Mouse (Mus musculus): ENCODE results near the gene Entpd2. TPM values are rescaled to one million over a fixed set of nuclear protein-coding genes. Genes with fewer than 3 reads are reported as not detected.

Gene Entpd2
- 4.5 and 4.6 TPM in 2 replicates for polyA plus RNA-seq (2015; fragmentation: Nextera tagmentation; extraction: Ambion mirVana)

DNA sequence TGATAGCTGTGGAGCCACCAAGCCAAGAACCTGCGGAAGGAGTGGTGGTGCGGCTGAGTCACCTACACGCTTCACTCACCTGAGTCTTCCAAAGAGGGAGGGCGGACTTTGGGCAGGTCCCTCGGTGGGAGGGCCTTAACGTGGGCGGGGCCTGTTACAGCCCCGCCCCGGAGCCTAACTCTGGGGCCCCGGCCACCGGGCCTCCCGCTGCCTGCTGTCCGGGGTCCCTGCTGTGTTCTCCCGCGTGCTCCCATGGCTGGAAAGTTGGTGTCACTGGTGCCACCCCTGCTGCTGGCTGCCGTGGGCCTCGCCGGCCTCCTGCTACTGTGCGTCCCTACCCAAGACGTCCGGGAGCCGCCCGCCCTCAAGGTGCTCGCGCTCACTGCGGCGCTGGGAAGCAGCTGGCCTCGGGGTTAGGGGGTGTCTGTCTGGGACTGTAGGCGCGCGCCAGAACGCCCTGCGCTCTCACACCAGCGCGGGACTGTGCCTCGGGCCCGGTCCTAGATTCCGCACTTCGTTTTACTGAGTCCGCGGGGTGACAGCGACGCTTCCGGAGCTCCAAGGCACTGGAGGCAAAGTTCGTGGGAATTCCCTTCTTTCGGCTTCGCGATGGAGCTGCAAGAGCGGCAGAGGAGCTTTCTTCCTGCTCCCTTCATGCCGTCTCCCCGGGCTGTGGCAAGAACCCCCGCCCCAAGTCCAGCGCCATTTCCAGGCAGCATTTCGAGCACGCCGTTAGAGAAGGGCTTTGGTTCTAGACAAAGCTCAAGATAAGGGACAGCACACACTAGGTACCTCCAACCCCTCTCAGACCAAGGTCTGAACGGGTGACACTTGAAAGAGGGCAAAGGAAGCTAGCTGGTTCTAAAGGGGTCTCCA is at the start of gene Entpd2:
TSS of gene Entpd2 (plus strand) at position 154 of the 876 bp plus-strand sequence.
- WGBS = 3% methylated on average over 57 of the region's 57 CpGs
- H3K9ac ChIP-seq = peak within 1 kb of the TSS; percentile 24
- H3K9me3 ChIP-seq (replicated peaks) = no peaks in the 10 kb centered on the region
- H3K4me2 ChIP-seq = peak within 1 kb of the TSS; percentile 90
- peaks cover 37% of the 10 kb centered on the region for H3K4me1 ChIP-seq
- peak within 1 kb of the TSS; percentile 50 for H3K4me3 ChIP-seq (replicated peaks)
- ATAC-seq (replicated peaks; ENCODE audit: low FRiP score) = peak; percentile 55
- H3K27me3 ChIP-seq = peaks cover 69% of the 10 kb centered on the region
- no peaks in the 10 kb centered on the region for H3K36me3 ChIP-seq
- no peak within 1 kb of the TSS for H3K27ac ChIP-seq

DNA sequence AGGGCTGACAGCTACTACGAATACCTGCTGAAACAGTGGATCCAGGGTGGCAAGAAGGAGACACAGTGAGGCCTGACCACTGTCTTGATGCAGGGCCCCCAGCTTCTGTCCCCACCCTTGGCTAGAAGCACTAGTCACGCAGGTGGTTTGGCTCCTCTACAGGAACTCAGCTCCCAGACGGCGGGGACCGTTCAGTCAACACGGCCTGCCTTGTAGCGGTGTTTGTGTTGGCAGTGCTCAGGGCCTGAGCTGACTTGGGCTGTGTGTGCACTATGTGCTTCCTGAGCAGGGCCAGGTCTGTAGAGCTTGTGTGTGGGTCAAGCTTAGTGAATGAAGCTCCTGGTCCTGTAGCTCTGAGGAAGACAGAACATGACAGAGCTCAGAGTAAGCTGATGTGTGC is 47.5 kb upstream of the Entpd2 start:
- 88% methylated on average over 7 of the region's 7 CpGs for WGBS
- H3K9ac ChIP-seq = no peak overlapping the region
- H3K36me3 ChIP-seq = peaks cover 98% of the 10 kb centered on the region
- no peak for ATAC-seq (replicated peaks; ENCODE audit: low FRiP score)
- no peak overlapping the region for H3K27ac ChIP-seq
- H3K27me3 ChIP-seq = no peaks in the 10 kb centered on the region
- no peak overlapping the region for H3K4me3 ChIP-seq (replicated peaks)
- no peaks in the 10 kb centered on the region for H3K4me1 ChIP-seq
- H3K4me2 ChIP-seq = no peak overlapping the region
- H3K9me3 ChIP-seq (replicated peaks) = no peaks in the 10 kb centered on the region

DNA sequence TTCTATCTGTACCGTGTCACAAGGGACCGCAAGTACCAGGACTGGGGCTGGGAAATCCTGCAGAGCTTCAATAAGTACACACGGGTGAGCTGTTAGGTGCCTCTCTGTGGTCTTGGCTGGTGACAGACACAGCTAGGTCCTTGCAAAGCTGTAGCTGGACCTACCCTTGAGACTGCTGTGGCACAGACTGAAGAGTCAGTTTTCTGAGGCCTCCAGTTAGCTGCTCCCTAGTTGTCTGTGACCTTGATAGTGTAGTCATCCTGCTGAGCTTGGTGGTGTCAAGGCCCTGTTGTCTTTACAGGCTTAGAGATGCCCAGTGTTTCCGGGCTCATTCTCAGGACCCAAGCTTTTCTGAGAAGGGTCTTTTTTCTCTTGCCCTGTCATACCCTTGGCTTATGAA is 46.2 kb upstream of the Entpd2 start:
- no peaks in the 10 kb centered on the region for H3K27me3 ChIP-seq
- H3K9ac ChIP-seq = no peak overlapping the region
- H3K4me2 ChIP-seq = no peak overlapping the region
- H3K27ac ChIP-seq = no peak overlapping the region
- H3K9me3 ChIP-seq (replicated peaks) = no peaks in the 10 kb centered on the region
- ATAC-seq (replicated peaks; ENCODE audit: low FRiP score) = no peak
- H3K36me3 ChIP-seq = peaks cover 87% of the 10 kb centered on the region
- WGBS = 94% methylated on average over 4 of the region's 4 CpGs
- H3K4me1 ChIP-seq = no peaks in the 10 kb centered on the region
- no peak overlapping the region for H3K4me3 ChIP-seq (replicated peaks)

DNA sequence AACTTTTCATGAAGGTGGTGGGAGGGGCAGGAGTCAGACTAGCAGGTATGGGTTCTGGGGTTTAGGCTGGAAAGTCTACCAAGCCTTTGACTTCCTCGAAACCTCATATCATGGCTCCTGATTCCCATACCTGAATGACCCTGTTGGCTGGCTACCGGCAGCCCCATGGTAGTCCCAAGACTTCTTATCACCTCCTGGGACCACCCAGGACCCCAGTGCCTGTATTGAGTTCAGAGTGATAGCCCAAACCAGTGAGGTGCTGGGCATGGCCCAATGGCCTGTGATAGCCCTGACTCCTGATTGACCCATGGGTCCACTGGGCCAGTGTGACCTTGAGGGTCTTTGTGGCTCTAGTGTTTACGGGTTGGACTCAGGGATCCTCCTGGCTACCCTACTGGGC is 45.0 kb upstream of the Entpd2 start:
- 92% methylated on average over 3 of the region's 3 CpGs for WGBS
- Histone ChIP-seq H3K36me3 (peaks cover 75% of the 10 kb centered on the region), H3K9me3 (replicated peaks) (no peaks in the 10 kb centered on the region), H3K27ac (no peak overlapping the region), H3K27me3 (no peaks in the 10 kb centered on the region), H3K4me3 (replicated peaks) (no peak overlapping the region), H3K4me1 (peaks cover 10% of the 10 kb centered on the region), H3K4me2 (no peak overlapping the region), H3K9ac (no peak overlapping the region)
- ATAC-seq (replicated peaks; ENCODE audit: low FRiP score) = no peak

DNA sequence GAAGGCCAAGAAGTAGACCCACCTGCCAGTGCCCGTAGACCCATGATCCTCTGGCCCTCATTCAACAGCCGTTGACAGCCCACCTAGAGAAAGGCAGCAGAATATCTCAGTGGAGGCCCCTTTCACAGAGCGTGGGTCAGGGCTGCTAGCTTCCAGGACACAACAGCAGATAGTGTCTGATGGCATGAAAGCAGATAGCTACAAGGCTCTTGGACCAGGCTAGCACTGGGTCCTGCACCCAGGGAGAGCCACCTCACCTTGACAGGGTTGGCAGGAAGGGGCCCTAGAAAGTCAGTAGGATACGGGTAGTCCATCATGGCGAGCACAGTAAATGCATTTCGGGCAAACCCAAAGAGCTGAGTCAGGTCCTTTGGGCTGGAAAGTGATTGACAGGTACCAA is 41.5 kb upstream of the Entpd2 start:
- peaks cover 42% of the 10 kb centered on the region for H3K36me3 ChIP-seq
- H3K9ac ChIP-seq = no peak overlapping the region
- H3K9me3 ChIP-seq (replicated peaks) = no peaks in the 10 kb centered on the region
- no peak overlapping the region for H3K27ac ChIP-seq
- H3K4me3 ChIP-seq (replicated peaks) = no peak overlapping the region
- no peaks in the 10 kb centered on the region for H3K27me3 ChIP-seq
- no peak overlapping the region for H3K4me2 ChIP-seq
- peaks cover 23% of the 10 kb centered on the region for H3K4me1 ChIP-seq
- 89% methylated on average over 6 of the region's 6 CpGs for WGBS
- ATAC-seq (replicated peaks; ENCODE audit: low FRiP score) = no peak

DNA sequence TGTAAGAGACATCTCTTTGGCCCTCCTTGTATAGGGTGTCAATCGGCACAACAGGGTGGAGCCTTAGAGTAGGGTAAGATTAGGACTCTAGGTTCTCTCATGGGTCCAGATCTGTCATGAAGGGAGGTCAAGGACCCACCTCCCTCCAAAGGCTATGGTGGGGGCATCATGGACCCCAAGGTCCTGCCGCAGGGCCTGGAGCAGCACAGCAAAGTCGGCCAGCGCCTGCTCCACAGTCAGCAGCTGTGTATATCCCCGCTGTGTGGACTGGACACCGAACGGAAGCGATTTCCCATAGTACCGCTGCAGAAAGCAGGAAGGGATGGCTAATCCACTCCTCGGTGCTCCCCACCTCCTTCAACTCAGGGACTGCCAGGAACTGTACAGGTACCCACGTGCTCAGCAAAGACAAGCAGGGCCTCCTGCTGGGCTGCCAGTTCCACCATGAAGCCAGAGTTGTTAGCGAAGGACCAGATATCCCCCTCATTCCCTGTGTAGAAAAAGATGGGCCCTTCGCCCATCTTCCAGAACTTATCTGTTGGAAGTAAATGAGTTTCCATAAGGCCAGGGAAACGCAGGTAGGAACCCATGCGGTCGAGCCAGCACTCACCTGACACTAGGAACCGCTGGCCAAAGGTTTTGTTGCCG is 40.1 kb upstream of the Entpd2 start:
- no peak; the same call in 1 of the 2 replicates for ATAC-seq (replicated peaks; ENCODE audit: low FRiP score)

DNA sequence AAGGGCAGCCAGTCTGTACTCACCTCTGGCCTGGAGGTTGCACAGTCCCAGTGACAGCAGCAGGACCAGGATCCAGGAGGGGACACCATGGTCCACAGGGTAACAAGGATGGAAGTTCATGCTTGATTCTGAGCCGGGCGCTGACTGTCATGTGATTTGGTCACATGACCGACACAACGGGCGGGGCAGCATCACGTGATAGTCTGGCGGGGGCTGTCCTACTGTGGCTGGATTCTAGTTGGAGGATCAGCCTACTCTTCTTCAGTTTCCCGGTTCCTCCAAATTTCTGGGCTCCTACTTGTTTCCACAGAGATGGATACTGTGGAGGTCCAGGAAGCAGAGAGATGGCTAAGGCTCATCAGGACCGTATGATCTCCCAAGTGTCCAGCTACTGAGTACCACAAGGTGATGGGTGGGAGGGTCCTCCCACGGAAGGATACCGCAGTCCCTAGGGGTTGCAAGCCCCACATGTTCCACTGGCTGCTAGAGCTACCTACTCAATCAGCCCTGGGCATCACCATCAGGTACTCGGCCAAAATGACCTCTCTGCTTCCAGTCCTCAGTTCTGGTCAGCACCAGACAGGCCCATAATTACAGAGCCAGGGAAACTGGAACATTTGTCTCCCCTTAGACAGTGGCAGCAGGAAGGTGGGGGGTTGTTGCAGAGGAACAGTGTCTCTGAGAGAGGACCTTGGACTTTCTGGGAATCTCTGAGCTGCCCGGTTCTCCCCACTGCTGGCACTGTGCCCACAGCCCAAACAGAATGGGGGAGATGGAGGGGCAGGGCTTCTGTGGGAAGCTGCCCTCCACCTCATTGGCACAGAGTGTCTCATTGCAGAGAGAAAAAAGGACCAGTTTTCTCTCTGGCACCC is 39.2 kb upstream of the Entpd2 start, which contains the start of gene Dpp7:
TSS of gene Dpp7 (minus strand) at position 152 of the 872 bp plus-strand sequence.
- Histone ChIP-seq H3K4me2 (peak within 1 kb of the TSS; percentile 92), H3K4me1 (peaks cover 24% of the 10 kb centered on the region), H3K27ac (no peak within 1 kb of the TSS), H3K9me3 (replicated peaks) (no peaks in the 10 kb centered on the region), H3K36me3 (peaks cover 19% of the 10 kb centered on the region), H3K9ac (peak within 1 kb of the TSS; percentile 51), H3K4me3 (replicated peaks) (peak within 1 kb of the TSS; percentile 61), H3K27me3 (no peaks in the 10 kb centered on the region)
- ATAC-seq (replicated peaks; ENCODE audit: low FRiP score) = peak; percentile 82
- 2% methylated on average over 13 of the region's 13 CpGs for WGBS

More for the DNA sequence above, 40.1 kb upstream of the Entpd2 start:
- H3K4me2 ChIP-seq = peak overlapping the region; percentile 92
- no peak overlapping the region for H3K27ac ChIP-seq
- no peaks in the 10 kb centered on the region for H3K9me3 ChIP-seq (replicated peaks)
- 36% methylated on average over 18 of the region's 18 CpGs for WGBS
- H3K36me3 ChIP-seq = peaks cover 28% of the 10 kb centered on the region
- peak overlapping the region; percentile 61 for H3K4me3 ChIP-seq (replicated peaks)
- peaks cover 23% of the 10 kb centered on the region for H3K4me1 ChIP-seq
- no peaks in the 10 kb centered on the region for H3K27me3 ChIP-seq
- H3K9ac ChIP-seq = peak overlapping the region; percentile 51

DNA sequence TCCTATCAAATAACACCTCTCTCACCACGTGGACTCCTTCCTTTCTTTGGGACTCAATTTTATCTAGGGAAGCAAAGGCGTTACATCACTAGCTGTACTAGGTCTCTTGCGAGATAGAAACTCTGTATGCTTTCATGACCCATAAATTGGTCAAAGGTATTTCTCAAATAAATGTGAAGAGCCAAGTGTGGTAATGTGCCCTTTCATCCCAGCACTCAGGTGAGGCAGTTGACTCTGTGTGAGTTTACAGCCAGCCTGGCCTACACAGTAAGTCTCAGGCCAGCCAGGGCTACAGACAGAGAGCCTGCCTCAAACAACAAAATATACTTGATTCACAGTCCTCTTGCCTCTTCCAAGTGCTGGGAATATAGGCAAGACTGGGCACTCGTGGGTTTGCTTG is 35.8 kb upstream of the Entpd2 start:
- Histone ChIP-seq H3K4me1 (peaks cover 56% of the 10 kb centered on the region), H3K4me3 (replicated peaks) (no peak overlapping the region), H3K4me2 (no peak overlapping the region), H3K27ac (no peak overlapping the region), H3K9me3 (replicated peaks) (no peaks in the 10 kb centered on the region), H3K27me3 (peaks cover 8% of the 10 kb centered on the region; the same call in 1 of the 2 replicates), H3K9ac (no peak overlapping the region), H3K36me3 (no peaks in the 10 kb centered on the region)
- no peak for ATAC-seq (replicated peaks; ENCODE audit: low FRiP score)
- 73% methylated on average over 4 of the region's 4 CpGs for WGBS

DNA sequence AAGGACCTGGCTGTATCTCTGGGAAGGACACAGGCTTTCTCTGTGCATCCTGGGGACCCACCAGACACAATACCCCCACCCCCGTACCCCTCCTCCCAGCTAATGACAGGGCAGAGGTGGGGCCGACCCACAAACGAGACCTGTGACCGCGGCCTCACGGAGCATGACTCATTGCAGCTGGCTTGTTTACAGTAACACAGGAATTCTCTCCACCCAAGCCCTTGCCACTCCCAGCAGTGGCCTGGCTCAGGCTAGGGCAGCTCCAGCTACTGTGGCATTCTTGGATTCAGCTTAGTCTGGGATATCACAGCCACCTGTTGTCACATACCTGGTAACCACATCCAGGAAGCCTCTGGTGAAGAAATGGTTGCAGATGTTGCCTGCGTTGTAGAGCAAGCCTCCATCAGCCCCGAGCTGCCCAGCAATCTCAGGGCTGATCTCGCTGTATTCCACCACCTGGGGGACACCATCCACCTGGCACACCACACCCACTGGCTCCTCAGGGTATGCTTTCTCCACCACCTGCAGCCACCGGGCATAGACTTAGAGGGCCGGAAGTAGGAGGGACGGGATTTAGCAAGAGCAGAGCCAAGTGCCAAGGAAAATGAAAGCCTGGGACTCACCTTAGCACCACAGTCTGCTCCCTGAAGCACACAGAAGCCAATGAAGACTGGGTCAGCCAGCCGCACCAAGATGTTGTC is 32.0 kb upstream of the Entpd2 start:
- Histone ChIP-seq H3K4me1 (peaks cover 38% of the 10 kb centered on the region), H3K27me3 (peaks cover 19% of the 10 kb centered on the region; the same call in 1 of the 2 replicates), H3K4me3 (replicated peaks) (no peak overlapping the region), H3K4me2 (peak overlapping the region; percentile 95; the same call in 1 of the 2 replicates), H3K9me3 (replicated peaks) (no peaks in the 10 kb centered on the region), H3K36me3 (no peaks in the 10 kb centered on the region), H3K27ac (no peak overlapping the region), H3K9ac (no peak overlapping the region)
- WGBS = 52% methylated on average over 13 of the region's 13 CpGs
- 0 out of 2 replicates have a peak, but pooled peaks have one; percentile 10 for ATAC-seq (replicated peaks; ENCODE audit: low FRiP score)

DNA sequence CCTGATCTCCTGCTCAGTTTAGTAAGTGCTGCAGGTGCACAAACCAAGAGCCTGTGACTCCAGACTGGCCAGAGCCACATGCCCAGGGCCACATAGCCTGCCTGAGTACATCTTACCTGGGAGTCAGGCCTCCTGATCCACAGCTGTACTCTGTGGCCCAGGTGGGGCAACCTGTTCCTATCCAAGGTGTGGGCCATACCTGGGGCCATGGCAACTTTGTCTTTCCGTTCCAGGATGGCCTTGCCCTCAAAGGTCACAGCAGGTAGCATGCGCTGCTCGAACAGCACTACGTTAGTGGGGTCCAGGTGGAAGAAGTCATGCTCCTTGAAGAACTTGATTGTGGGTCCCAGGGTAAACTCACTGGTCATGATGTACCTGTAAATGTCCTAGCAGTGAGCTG is 31.4 kb upstream of the Entpd2 start:
- Histone ChIP-seq H3K36me3 (no peaks in the 10 kb centered on the region), H3K9ac (no peak overlapping the region), H3K4me1 (peaks cover 38% of the 10 kb centered on the region), H3K9me3 (replicated peaks) (no peaks in the 10 kb centered on the region), H3K27ac (no peak overlapping the region), H3K27me3 (peaks cover 21% of the 10 kb centered on the region; the same call in 1 of the 2 replicates), H3K4me3 (replicated peaks) (peak overlapping the region; percentile 64; the same call in 1 of the 2 replicates), H3K4me2 (peak overlapping the region; percentile 95)
- WGBS = 87% methylated on average over 4 of the region's 4 CpGs
- no peak for ATAC-seq (replicated peaks; ENCODE audit: low FRiP score)

DNA sequence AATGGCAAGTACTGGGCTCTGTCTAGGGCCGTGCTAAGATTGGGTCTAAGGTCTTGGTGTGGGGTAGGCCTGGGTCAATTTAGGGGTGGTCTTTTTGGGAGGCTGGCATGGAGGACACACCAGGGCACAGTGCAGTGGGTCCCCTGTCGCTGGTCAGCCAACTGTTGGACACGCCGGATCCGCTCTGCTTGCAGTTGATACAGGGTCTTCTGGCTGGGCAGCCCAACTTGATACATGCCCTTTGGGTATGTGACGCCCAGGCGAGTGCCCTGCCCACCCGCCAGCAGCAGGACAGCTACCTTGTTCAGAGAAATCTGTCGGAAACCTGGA is 30.9 kb upstream of the Entpd2 start:
- Histone ChIP-seq H3K4me2 (peak overlapping the region; percentile 95), H3K4me3 (replicated peaks) (peak overlapping the region; percentile 64), H3K27me3 (peaks cover 22% of the 10 kb centered on the region; the same call in 1 of the 2 replicates), H3K9ac (peak overlapping the region; percentile 60), H3K36me3 (no peaks in the 10 kb centered on the region), H3K9me3 (replicated peaks) (no peaks in the 10 kb centered on the region), H3K27ac (no peak overlapping the region), H3K4me1 (peaks cover 38% of the 10 kb centered on the region)
- WGBS = 28% methylated on average over 9 of the region's 9 CpGs
- peak; percentile 4; the same call in 1 of the 2 replicates for ATAC-seq (replicated peaks; ENCODE audit: low FRiP score)

Data from kidney, embryonic 15.5 days (tissue).